Mouse (Mus musculus): ENCODE measurements around the gene Dcp1b.

- TF ChIP-seq HCFC1 (IDR thresholded peaks at IDR 0.05; ENCODE audit: borderline replicate concordance, insufficient read depth, low read length): no peak
- TF ChIP-seq ZC3H11A (IDR thresholded peaks at IDR 0.05; ENCODE audit: borderline replicate concordance, low read depth, low read length): no peak
- no peak for TF ChIP-seq CHD2 (IDR thresholded peaks at IDR 0.05; ENCODE audit: low read depth, low read length)
- TF ChIP-seq ZNF384 (IDR thresholded peaks at IDR 0.05; ENCODE audit: low read depth, low read length): no peak
- no peak for TF ChIP-seq MAFK (IDR thresholded peaks at IDR 0.05; ENCODE audit: insufficient read depth, low read depth, low read length)
Observed at GRCm38 (mm10) chr6:119213375-119213774, 38.3 kb downstream of the Dcp1b start.
